Mouse (Mus musculus) neural tube, embryonic 12.5 days (tissue): Measurements from ENCODE around the gene Flnb. TPM values are rescaled to one million over a fixed set of nuclear protein-coding genes. Genes with fewer than 3 reads are reported as not detected.

ENCODE experiments used
- ATAC-seq: fragments of 200-750 bp; cut with Nextera tagmentation; 2 replicates; pipeline ENCODE4 v1.8.0; 2017; ENCODE audit warnings: low read depth, mild to moderate bottlenecking, moderate TSS enrichment, moderate library complexity; ENCODE audit not compliant: low FRiP score
- H3K27ac ChIP-seq: fragments of 300-500 bp; sonication (generic); 2 replicates; pipeline ENCODE4 v1.5.1; 2016
- H3K27me3 ChIP-seq: fragments of 300-500 bp; sonication (generic); replicated peaks from 2 replicates; pipeline ENCODE4 v1.6.1; 2016; ENCODE audit warnings: mild to moderate bottlenecking
- H3K36me3 ChIP-seq: fragments of 300-500 bp; sonication (generic); 2 replicates; pipeline ENCODE4 v1.6.1; 2016; ENCODE audit warnings: mild to moderate bottlenecking
- H3K4me1 ChIP-seq: fragments of 300-500 bp; sonication (generic); 2 replicates; pipeline ENCODE4 v1.6.1; 2016
- H3K4me2 ChIP-seq: fragments of 300-500 bp; sonication (generic); replicated peaks from 2 replicates; pipeline ENCODE4 v1.6.1; 2016; ENCODE audit warnings: mild to moderate bottlenecking
- H3K4me3 ChIP-seq: fragments of 300-500 bp; sonication (generic); 2 replicates; pipeline ENCODE4 v1.5.1; 2016
- H3K9ac ChIP-seq: fragments of 300-500 bp; sonication (generic); 2 replicates; pipeline ENCODE4 v1.6.1; 2016; ENCODE audit warnings: mild to moderate bottlenecking
- H3K9me3 ChIP-seq: fragments of 300-500 bp; sonication (generic); 2 replicates; pipeline ENCODE4 v1.6.1; 2016; ENCODE audit warnings: mild to moderate bottlenecking
- WGBS: fragments of 180-500 bp; shearing (Covaris S2); methylation state at CpG from one replicate; pipeline ENCODE4 v1.1.7; 2016; 5-methylcytosine and 5-hydroxymethylcytosine counted together
- polyA plus RNA-seq: library from polyadenylated mRNA; unstranded; fragments of >200 nt; fragmentation: Nextera tagmentation; extraction: Ambion mirVana; gene quantifications from 2 replicates; pipeline ENCODE4 v1.2.1, GENCODE M21; 2016

Flnb gene
- polyA plus RNA-seq, 1 experiment from 2014 or later: 16.8 TPM

GRCm38 (mm10) chr14:7963160-7963559 is 145.4 kb downstream of the Flnb start:
- Histone ChIP-seq H3K27ac (no peak overlapping the region), H3K36me3 (no peaks in the 10 kb centered on the region), H3K9ac (no peak overlapping the region), H3K4me1 (no peaks in the 10 kb centered on the region), H3K27me3 (no peaks in the 10 kb centered on the region), H3K9me3 (no peaks in the 10 kb centered on the region), H3K4me2 (no peak overlapping the region), H3K4me3 (no peak overlapping the region)
- no peak for ATAC-seq
- WGBS: 70% methylated on average over 7 of the region's 7 CpGs

GRCm38 (mm10) chr14:7964219-7964889 is 146.6 kb downstream of the Flnb start:
- no peaks in the 10 kb centered on the region for H3K27me3 ChIP-seq
- H3K9ac ChIP-seq: no peak overlapping the region
- H3K4me2 ChIP-seq: no peak overlapping the region
- no peaks in the 10 kb centered on the region for H3K36me3 ChIP-seq
- ATAC-seq: peak; percentile 54
- no peak overlapping the region for H3K4me3 ChIP-seq
- no peak overlapping the region for H3K27ac ChIP-seq
- WGBS: 56% methylated on average over 11 of the region's 11 CpGs
- no peaks in the 10 kb centered on the region for H3K9me3 ChIP-seq
- no peaks in the 10 kb centered on the region for H3K4me1 ChIP-seq

- WGBS: 74% methylated on average over 10 of the region's 10 CpGs
- H3K27ac ChIP-seq: no peak overlapping the region
- no peak overlapping the region for H3K4me2 ChIP-seq
- no peak overlapping the region for H3K9ac ChIP-seq
- no peaks in the 10 kb centered on the region for H3K27me3 ChIP-seq
- no peaks in the 10 kb centered on the region for H3K4me1 ChIP-seq
- H3K36me3 ChIP-seq: no peaks in the 10 kb centered on the region
- H3K4me3 ChIP-seq: no peak overlapping the region
- H3K9me3 ChIP-seq: no peaks in the 10 kb centered on the region
- ATAC-seq: no peak
Measured at GRCm38 (mm10) chr14:7971889-7972493, 154.2 kb downstream of the Flnb start.

- H3K27ac ChIP-seq: no peak overlapping the region
- no peaks in the 10 kb centered on the region for H3K9me3 ChIP-seq
- 77% methylated on average over 1 of the region's 1 CpGs for whole genome bisulfite sequencing
Measured at GRCm38 (mm10) chr14:7974643-7975042, 156.9 kb downstream of the Flnb start.

DNA sequence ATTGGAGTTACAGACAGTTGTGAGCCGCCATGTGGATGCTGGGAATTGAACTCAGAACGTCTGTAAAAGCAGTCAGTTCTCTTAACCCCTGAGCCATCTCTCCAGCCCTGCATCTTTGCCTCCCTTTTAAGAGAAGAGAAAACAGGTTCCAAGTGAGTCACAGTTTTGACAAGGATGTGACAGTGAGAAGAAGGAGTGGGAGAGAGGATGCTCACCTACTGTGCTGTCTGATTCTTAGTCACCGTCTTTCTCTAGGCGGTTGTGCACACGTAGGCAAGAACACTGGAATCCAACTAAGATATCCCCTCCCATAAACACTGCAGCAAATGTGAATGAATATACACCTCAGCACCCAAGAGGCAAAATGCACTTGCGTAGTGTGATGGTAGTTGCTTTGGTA is 157.4 kb downstream of the Flnb start:
- no peak overlapping the region for H3K27ac ChIP-seq
- H3K27me3 ChIP-seq: no peaks in the 10 kb centered on the region
- no peak overlapping the region for H3K4me3 ChIP-seq
- H3K36me3 ChIP-seq: no peaks in the 10 kb centered on the region
- no peak for ATAC-seq
- H3K9ac ChIP-seq: no peak overlapping the region
- WGBS: 85% methylated on average over 6 of the region's 6 CpGs
- H3K9me3 ChIP-seq: no peaks in the 10 kb centered on the region
- H3K4me2 ChIP-seq: no peak overlapping the region
- no peaks in the 10 kb centered on the region for H3K4me1 ChIP-seq

More at GRCm38 (mm10) chr14:7974643-7975042, 156.9 kb downstream of the Flnb start:
- Histone ChIP-seq H3K4me2 (no peak overlapping the region), H3K4me1 (no peaks in the 10 kb centered on the region), H3K9ac (no peak overlapping the region), H3K4me3 (no peak overlapping the region), H3K36me3 (no peaks in the 10 kb centered on the region), H3K27me3 (no peaks in the 10 kb centered on the region)
- ATAC-seq: no peak

DNA sequence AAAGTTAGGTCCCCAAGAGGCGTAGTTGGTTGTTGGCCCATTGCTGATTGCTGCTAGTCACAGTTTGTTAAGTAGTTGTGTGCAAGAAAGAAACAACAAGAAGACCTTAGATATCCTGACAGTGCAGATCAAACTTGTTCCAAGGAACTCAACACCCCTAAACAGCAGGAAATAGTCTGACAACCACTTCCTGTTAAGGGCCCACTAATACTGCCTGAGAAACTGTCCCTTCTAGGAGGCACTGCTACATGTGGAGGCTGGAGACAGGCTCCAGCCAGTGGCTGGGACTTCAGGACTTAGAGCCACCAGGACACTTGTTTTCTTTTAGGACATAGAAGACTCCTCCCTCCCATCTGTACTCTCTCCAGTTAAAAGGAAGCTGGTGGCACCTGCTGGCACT is 159.7 kb downstream of the Flnb start:
- no peaks in the 10 kb centered on the region for H3K9me3 ChIP-seq
- no peaks in the 10 kb centered on the region for H3K4me1 ChIP-seq
- H3K27me3 ChIP-seq: no peaks in the 10 kb centered on the region
- H3K27ac ChIP-seq: no peak overlapping the region
- no peak for ATAC-seq
- 100% methylated on average over 1 of the region's 1 CpGs for whole genome bisulfite sequencing
- no peaks in the 10 kb centered on the region for H3K36me3 ChIP-seq
- H3K4me3 ChIP-seq: no peak overlapping the region
- H3K9ac ChIP-seq: no peak overlapping the region
- H3K4me2 ChIP-seq: no peak overlapping the region

DNA sequence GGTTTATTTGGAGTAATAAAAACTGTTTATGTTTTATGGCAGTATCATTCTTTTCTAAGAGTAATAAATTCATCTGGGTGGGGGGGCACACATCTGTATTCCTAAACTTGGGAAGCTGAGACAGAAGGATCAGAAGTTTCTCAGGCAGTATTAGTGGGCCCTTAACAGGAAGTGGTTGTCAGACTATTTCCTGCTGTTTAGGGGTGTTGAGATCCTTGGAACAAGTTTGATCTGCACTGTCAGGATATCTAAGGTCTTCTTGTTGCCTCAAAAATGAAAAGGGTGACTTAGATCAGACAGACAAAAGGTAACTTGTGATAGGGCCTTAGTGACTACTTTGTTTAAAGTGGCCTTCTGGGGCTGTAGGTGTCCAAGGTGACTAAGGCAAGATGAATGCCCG is 160.4 kb downstream of the Flnb start:
- ATAC-seq: no peak
- 86% methylated on average over 1 of the region's 1 CpGs for WGBS
- Histone ChIP-seq H3K4me1 (no peaks in the 10 kb centered on the region), H3K27me3 (no peaks in the 10 kb centered on the region), H3K4me2 (no peak overlapping the region), H3K4me3 (no peak overlapping the region), H3K27ac (no peak overlapping the region), H3K9me3 (no peaks in the 10 kb centered on the region), H3K9ac (no peak overlapping the region), H3K36me3 (no peaks in the 10 kb centered on the region)

GRCm38 (mm10) chr14:7981226-7981625 is 163.5 kb downstream of the Flnb start:
- Histone ChIP-seq H3K9ac (no peak overlapping the region), H3K27ac (no peak overlapping the region), H3K4me1 (no peaks in the 10 kb centered on the region), H3K27me3 (no peaks in the 10 kb centered on the region), H3K36me3 (no peaks in the 10 kb centered on the region), H3K9me3 (no peaks in the 10 kb centered on the region), H3K4me3 (no peak overlapping the region), H3K4me2 (no peak overlapping the region)
- 96% methylated on average over 1 of the region's 1 CpGs for WGBS
- no peak for ATAC-seq

GRCm38 (mm10) chr14:7986913-7987312 is 169.2 kb downstream of the Flnb start:
- no peaks in the 10 kb centered on the region for H3K9me3 ChIP-seq
- H3K4me1 ChIP-seq: no peaks in the 10 kb centered on the region
- WGBS: 91% methylated on average over 6 of the region's 6 CpGs

GRCm38 (mm10) chr14:7989371-7989770 is 171.6 kb downstream of the Flnb start:
- 56% methylated on average over 1 of the region's 1 CpGs for WGBS
- Histone ChIP-seq H3K27me3 (no peaks in the 10 kb centered on the region), H3K4me3 (no peak overlapping the region)

More at GRCm38 (mm10) chr14:7986913-7987312, 169.2 kb downstream of the Flnb start:
- Histone ChIP-seq H3K27me3 (no peaks in the 10 kb centered on the region), H3K36me3 (no peaks in the 10 kb centered on the region), H3K27ac (no peak overlapping the region), H3K9ac (no peak overlapping the region), H3K4me2 (no peak overlapping the region), H3K4me3 (no peak overlapping the region)
- ATAC-seq: no peak

DNA sequence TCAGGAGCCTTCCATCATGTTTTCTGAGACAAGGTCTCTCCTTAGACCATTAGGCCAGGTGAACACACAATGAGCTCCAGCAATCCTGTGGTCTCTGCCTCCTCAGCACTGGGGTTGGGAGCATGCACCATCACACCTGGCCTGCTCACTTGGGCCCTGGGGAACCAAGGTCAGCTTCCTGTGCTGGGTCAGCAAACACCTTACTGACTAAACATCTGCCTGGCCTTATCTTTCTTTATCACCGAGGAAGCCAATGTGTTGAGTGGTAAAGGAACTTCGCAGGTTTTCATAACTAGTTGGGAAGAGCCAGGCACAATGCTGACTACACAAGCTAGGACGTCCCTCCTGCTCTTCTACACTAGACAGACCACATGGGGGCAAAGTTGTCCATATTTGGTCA is 172.2 kb downstream of the Flnb start:
- Histone ChIP-seq H3K9me3 (no peaks in the 10 kb centered on the region), H3K4me2 (no peak overlapping the region), H3K4me3 (no peak overlapping the region), H3K9ac (no peak overlapping the region), H3K27me3 (no peaks in the 10 kb centered on the region), H3K27ac (no peak overlapping the region), H3K4me1 (no peaks in the 10 kb centered on the region), H3K36me3 (no peaks in the 10 kb centered on the region)
- WGBS: 78% methylated on average over 3 of the region's 3 CpGs
- no peak for ATAC-seq

More at GRCm38 (mm10) chr14:7989371-7989770, 171.6 kb downstream of the Flnb start:
- ATAC-seq: no peak
- H3K9me3 ChIP-seq: no peaks in the 10 kb centered on the region
- no peaks in the 10 kb centered on the region for H3K4me1 ChIP-seq
- no peak overlapping the region for H3K9ac ChIP-seq
- H3K36me3 ChIP-seq: no peaks in the 10 kb centered on the region
- H3K4me2 ChIP-seq: no peak overlapping the region
- H3K27ac ChIP-seq: no peak overlapping the region

- Histone ChIP-seq H3K9me3 (no peaks in the 10 kb centered on the region), H3K27ac (no peak overlapping the region), H3K36me3 (no peaks in the 10 kb centered on the region), H3K4me3 (no peak overlapping the region), H3K9ac (no peak overlapping the region), H3K4me1 (no peaks in the 10 kb centered on the region), H3K27me3 (no peaks in the 10 kb centered on the region), H3K4me2 (no peak overlapping the region)
- no peak for ATAC-seq
- WGBS: 80% methylated on average over 5 of the region's 5 CpGs
Measured at GRCm38 (mm10) chr14:7991108-7991776, 173.5 kb downstream of the Flnb start.
